Mouse (Mus musculus) adrenal gland, adult 2 months (tissue): ENCODE results near the gene Hist1h2ad. TPM values are rescaled to one million over a fixed set of nuclear protein-coding genes. Genes with fewer than 3 reads are reported as not detected.
"Not testable (repeated sequence)": the region's sequence is repeated elsewhere in the genome, so short reads cannot be mapped to it uniquely, and the experiment has no call there.

Experiments used
- DNase-seq: peaks from one replicate; pipeline ENCODE4 v3.0.0; 2021
- polyA plus RNA-seq: library from polyadenylated mRNA; depleted of rRNA; stranded (reverse); fragments of >200 nt; gene quantifications from 2 replicates; pipeline ENCODE4 v1.2.3, GENCODE M21; 2012
- total RNA-seq, 2 experiments: library from RNA; stranded (reverse); gene quantifications; 2 replicates each; pipeline ENCODE4 v1.2.3; 2021

The Hist1h2ad gene
- total and polyA plus RNA-seq, 3 experiments = 2.5 to 6.4 (median 2.9) TPM

- peak; percentile 41 for DNase-seq
Measured at GRCm38 (mm10) chr13:23562699-23563462, 11.3 kb upstream of the Hist1h2ad start.

GRCm38 (mm10) chr13:23564482-23564881, 9.7 kb upstream of the Hist1h2ad start:
- no peak for DNase-seq

DNA sequence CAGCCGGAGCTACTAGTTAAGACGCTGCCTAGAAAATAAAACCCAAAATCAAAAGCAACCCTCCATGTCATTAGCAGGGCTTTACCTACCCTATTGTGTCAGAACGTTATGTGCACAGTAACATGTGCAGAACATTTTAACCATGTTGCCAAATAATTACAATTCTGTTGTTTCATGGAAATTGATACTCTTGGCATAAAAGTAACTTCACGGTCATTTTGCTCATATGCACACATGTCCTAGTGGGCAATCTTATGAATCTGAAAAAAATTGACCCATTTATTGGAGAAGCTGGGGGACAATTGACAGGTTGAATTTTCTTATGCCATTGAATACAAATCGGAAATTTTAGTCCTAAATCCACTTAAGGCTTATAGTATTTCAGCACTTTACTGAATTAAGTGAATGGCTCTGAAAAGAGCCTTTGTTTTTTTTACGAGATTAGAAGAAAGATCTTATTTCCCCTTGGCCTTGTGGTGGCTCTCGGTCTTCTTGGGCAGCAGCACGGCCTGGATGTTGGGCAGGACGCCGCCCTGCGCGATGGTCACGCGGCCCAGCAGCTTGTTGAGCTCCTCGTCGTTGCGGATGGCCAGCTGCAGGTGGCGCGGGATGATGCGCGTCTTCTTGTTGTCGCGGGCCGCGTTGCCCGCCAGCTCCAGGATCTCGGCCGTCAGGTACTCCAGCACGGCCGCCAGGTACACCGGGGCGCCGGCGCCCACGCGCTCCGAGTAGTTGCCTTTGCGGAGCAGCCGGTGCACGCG, 3.7 kb upstream of the Hist1h2ad start:
- not testable (repeated sequence) for DNase-seq

GRCm38 (mm10) chr13:23571022-23571503, 3.1 kb upstream of the Hist1h2ad start, which contains the start of the genes Hist1h2ae and Hist1h2bg:
Gene Hist1h2ae, minus strand, starts transcription at chr13:23571220.
Gene Hist1h2bg, plus strand, starts transcription at chr13:23571396.
- DNase-seq = peak; percentile 84

DNA sequence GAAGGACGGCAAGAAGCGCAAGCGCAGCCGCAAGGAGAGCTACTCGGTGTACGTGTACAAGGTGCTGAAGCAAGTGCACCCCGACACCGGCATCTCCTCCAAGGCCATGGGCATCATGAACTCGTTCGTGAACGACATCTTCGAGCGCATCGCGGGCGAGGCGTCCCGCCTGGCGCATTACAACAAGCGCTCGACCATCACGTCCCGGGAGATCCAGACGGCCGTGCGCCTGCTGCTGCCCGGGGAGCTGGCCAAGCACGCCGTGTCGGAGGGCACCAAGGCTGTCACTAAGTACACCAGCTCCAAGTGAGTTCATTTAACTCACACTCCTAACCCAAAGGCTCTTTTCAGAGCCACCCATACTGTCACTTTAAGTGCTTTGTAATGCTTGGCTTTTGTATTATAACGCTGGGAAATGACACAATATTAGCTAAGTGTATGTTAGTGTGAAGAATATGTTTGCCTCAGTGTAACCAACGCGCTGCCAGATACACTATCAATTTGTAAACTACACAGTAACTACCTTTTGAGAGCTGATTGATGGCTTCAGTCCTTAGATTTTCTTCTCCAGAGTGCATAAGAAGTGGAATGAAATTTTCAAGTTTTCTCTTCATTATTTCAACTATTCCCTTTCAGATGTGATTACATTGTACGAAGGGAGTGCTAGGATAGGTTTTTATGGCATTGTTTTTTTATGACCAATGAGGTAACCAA, 2.5 kb upstream of the Hist1h2ad start:
- not testable (repeated sequence) for DNase-seq

GRCm38 (mm10) chr13:23572218-23573033, 1.8 kb upstream of the Hist1h2ad start:
- no peak for DNase-seq

- DNase-seq = not testable (repeated sequence)
Measured at GRCm38 (mm10) chr13:23573034-23573897, 915 bp upstream of the Hist1h2ad start.

GRCm38 (mm10) chr13:23574546-23575170, 477 bp downstream of the Hist1h2ad start:
- DNase-seq = not testable (repeated sequence)

- peak; percentile 57 for DNase-seq
Measured at GRCm38 (mm10) chr13:23575271-23575851, 1.2 kb downstream of the Hist1h2ad start, which contains the start of gene Hist1h3d. Gene Hist1h3d, plus strand, starts transcription at chr13:23575763.

- DNase-seq = not testable (repeated sequence)
Measured at GRCm38 (mm10) chr13:23575864-23576313, 1.7 kb downstream of the Hist1h2ad start.

DNA sequence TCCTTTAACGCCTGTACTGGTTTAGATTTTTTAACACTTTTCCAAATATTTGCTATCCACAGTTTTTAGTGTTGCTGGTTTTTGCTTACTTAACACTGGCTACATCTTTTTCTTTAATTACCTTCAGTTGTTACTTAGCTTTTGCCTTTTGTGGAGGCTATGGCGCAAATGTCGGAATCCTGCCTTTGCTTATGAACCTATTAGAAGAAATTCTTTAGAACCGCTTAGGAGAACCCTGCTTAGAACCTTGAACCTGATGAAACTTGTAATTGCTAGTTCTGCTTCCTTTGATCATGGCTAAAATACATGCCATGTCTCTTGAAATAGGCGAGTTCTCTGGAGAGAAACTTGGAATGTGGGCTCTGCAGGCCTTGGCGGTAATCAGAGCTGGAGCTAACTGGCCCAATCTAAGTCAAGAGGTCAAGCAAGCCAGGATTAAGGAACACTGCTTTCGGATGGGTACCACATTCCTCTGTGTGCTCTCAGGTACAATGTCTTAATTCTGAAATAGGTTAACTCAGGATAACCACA, 2.2 kb downstream of the Hist1h2ad start:
- DNase-seq = no peak

DNA sequence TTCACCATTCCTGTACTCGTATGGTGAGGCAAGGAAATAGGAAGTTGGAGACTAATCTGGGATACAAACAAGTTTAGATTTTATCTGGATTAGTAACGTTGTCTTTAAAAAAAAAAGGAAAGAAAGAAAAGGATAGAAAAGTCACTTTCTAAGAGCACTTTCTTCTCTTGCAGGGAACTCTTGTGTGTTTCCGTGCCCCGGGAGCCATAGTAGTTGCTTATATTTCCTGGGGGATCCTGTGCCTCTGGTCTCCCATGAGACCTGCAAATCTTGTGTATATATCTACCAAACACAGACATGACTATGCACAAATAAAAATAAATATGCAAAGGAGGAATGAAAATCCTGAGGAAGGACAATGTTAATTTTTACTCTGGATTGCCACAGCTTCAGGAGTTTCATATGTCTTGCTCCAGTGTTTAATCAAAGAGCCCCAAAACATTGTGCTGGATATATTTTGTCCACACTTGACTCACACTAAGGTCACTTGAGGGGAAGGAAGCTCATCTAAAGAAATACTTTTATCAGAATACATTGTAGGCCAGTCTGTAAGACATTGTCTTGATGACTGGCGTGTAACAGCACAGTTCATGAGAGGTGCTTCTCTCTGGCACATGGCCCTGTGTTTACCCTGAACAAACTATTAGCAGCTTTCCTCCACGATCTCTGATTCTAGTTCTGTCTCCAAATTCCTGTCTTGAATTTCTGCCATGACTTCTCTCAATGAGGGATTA, 2.9 kb downstream of the Hist1h2ad start:
- DNase-seq = no peak

DNA sequence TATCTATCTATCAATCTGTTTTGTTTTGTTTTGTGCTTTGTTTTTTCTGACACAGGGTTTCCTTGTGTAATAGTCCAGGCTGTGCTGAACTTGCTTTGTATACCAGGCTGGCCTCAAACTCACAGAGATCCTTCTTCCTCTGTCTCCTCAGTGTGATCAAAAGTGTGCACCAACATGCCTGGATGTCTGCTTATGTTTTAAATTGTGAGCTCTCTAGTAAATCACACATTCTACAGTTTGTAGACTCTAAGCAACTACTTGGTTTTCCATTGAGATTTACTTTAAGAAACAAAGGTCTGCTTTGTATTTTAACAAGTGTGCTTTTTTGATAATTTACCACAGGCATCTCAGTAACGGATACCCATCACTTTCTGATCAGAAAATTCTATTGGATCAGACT, 3.7 kb downstream of the Hist1h2ad start:
- no peak for DNase-seq

DNA sequence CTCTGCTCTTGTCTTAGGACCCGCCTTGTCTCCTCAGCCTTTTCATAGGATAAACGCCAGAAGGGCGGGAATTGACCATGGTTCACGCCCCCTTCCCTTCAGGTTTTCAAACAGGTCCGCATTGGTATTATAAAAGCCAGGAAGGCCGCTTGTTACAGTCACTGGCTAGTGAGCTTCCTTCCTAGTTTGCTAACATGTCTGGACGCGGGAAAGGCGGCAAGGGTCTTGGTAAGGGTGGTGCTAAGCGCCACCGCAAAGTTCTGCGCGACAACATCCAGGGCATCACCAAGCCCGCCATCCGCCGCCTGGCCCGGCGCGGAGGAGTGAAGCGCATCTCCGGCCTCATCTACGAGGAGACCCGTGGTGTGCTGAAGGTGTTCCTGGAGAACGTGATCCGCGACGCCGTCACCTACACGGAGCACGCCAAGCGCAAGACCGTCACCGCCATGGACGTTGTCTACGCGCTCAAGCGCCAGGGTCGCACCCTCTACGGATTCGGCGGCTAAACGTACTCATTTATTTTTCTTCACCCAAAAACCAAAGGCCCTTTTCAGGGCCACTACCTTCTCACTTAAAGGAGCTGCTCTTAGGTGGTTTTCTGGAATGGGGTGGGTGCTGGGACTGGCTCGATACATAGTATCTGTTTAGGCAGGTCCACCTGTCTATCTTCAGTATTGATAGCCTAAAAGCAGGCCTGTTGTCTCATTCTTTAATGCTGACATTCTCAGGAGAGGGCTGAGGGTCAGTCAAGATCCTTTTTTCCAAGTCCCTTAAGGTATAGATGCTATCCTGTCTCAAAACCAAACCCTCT, 7.4 kb downstream of the Hist1h2ad start, which contains the start of gene Hist1h4d:
TSS of gene Hist1h4d (plus strand) at position 191 of the 811 bp plus-strand sequence.
- DNase-seq = peak; percentile 97

- DNase-seq = no peak
Measured at GRCm38 (mm10) chr13:23582219-23583056, 8.3 kb downstream of the Hist1h2ad start.

DNA sequence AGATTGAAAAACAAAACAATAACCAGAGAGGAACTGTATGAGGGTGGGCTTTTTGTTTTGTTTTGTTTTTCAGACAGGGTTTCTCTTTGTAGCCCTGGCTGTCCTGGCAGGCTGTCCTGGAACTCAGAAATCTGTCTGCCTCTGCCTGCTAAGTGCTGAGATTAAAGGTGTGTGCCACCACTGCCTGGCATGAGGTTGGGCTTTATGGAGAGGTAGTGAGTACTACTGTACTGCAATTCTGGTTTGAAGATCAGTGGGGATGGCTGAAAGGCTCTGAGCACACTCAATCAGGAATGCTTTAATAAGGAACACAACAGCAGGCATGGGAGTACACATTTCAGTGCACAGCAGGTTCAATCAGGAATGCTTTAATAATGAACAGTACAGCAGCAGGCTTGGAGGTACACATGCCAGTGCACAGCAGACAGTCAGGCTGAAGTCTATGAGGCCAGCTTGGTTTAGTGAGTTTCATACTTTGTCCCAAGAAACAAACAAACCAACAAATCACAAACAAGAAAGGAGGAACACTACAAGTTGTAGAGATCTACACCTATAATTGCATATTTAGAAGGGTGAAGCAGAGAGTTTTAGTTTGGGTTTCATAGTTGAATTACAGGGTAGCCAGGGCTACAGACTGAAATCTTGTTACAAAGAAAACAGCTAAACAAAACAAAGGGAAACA, 9.3 kb downstream of the Hist1h2ad start:
- DNase-seq = no peak
